Mouse (Mus musculus): Measurements from ENCODE around the gene Ldlrap1. TPM values are rescaled to one million over a fixed set of nuclear protein-coding genes. Genes with fewer than 3 reads are reported as not detected.

Ldlrap1 gene
- total RNA-seq, 2 experiments from 2014 or later, result 4.6 to 4.8 TPM

DNA sequence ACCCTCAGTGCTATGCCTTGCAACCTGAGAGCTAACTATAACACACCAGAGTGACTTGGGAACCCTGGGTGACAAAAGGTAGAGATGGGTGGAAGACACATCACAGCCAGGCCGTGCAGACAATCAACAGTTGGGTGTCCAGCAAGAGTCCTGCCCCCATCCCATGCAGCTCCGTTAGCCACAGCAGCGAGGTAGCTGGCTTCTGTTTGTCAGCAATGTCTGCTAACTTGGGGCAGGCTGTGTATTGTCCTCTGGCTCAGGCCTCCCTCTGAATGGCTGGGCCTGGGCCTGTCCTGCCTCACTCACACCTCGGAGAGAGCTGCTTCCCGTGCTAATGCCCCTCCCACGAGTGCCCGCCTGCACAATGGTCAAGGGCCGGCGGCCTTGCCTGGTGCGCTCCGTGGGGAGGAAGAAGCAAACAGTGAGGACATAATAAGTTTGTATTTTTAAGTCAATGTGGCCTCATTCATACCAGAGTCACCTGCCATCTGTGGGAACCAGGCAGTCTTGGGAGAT, 14.9 kb downstream of the Ldlrap1 start:
- no peak for DNase-seq (ENCODE audit: low spot score in 2 of 2)

- DNase-seq (ENCODE audit: low spot score in 2 of 2), result no peak
Observed at GRCm38 (mm10) chr4:134751682-134752380, 16.0 kb downstream of the Ldlrap1 start.

GRCm38 (mm10) chr4:134750825-134751224, 17.0 kb downstream of the Ldlrap1 start:
- no peak for DNase-seq (ENCODE audit: low spot score in 2 of 2)

DNA sequence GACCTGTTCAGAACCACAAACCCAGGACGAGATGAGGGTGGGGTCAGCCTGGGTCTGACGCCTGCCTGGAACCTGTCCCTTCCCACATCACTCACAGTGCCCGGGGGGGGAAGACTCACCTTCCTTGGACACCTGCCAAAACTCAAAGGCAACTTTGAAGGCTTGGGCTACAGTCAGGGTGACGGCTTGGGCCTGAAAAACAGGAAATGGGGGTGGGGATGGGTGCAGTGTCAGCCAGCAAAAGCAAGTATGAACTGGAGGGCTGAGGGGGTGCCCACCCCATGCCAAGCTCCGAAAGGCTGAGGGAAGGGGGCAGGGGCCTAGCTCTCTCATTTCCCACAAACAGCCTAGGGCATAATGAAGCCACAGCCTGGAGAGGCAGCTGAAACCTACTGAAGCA, 17.6 kb downstream of the Ldlrap1 start:
- DNase-seq (ENCODE audit: low spot score in 2 of 2), result no peak

DNA sequence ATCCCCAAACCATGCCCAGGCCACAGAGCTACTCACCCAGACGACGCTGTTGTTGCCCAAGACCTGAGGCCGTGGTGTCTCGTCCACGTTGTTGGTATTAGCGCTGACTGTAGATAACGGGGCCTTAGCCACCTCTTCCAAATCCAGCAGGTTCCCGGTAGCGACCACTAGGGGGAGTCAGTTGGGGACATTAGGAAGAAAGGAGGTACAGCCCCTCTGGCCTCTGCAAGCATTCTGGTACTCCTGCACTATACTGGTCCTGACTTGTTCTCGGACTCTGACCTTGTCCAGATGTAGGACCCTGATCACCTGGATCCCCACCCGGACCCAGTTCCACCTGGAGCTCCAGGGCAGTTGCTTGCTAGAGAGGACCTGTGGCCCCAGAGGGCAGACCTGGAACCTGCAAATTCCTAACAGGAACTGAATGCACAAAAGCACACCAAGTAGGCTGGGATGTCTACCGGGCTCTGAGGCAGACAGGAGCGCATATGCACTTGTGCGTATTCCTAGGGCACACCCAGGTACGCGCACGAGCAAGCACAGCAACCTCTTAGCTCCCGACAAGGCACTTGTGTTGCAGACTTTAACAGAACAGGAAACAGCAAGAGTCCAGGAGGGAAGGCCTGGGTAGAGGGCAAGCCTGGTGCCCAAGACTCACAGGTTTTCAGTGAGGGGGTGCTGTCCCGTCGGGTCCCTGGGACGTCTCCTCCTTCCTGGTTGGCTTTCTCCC, 18.4 kb downstream of the Ldlrap1 start:
- no peak for DNase-seq (ENCODE audit: low spot score in 2 of 2)

- peak; percentile 38 to 55 for DNase-seq (ENCODE audit: low spot score in 2 of 2)
Observed at GRCm38 (mm10) chr4:134745900-134746661, 21.7 kb downstream of the Ldlrap1 start.

GRCm38 (mm10) chr4:134743881-134744633, 23.8 kb downstream of the Ldlrap1 start:
- DNase-seq (ENCODE audit: low spot score in 2 of 2), result no peak

DNA sequence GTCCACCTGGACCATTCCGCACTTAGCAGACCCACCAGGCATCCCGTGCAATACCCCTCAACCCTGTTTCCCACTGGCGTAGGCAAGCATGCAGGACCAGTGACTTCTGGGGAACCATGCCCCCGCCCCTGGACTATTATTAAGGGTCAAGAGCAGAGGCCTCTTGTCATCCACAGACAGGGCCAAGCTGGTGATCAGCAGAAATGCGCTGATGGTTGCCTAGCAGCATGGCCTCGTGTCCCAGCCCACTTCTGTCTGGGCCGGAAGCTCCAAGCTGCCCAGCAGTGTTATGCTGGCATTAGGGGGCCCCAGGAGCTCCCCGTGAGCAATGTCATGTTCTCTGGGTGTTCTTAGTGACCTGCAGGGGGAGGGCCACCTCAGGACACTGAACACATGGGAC, 25.9 kb downstream of the Ldlrap1 start:
- no peak for DNase-seq (ENCODE audit: low spot score in 2 of 2)

GRCm38 (mm10) chr4:134740186-134740585, 27.6 kb downstream of the Ldlrap1 start:
- DNase-seq (ENCODE audit: low spot score in 2 of 2), result no peak

- no peak for DNase-seq (ENCODE audit: low spot score in 2 of 2)
Observed at GRCm38 (mm10) chr4:134739530-134739929, 28.3 kb downstream of the Ldlrap1 start.

DNA sequence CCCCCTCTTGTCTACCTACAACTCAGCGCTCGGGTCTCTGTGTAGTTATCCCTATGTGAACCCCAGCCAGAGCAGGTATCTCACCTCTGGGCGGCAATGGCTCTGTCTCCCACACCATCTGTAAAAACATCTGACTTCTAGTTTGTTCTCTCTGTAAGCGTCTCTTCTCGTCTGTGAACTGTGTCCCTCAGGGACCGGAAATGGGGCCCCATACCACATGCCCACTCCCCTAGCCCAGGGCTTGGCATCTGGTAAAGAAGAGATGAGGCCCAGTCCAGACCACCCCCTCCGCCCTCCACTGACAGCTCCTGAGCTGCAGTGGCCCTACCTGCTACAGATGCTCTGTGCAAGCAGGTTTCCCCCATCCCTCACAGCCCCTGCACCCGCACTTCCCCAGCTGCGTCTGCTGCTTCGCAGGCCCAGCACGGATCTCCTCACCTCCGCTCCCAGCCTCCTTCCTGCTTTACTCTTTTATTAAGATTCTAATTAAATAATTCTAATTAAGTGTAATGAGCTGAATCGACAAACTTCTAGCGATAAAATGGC, 30.4 kb downstream of the Ldlrap1 start:
- DNase-seq (ENCODE audit: low spot score in 2 of 2), result no peak

DNA sequence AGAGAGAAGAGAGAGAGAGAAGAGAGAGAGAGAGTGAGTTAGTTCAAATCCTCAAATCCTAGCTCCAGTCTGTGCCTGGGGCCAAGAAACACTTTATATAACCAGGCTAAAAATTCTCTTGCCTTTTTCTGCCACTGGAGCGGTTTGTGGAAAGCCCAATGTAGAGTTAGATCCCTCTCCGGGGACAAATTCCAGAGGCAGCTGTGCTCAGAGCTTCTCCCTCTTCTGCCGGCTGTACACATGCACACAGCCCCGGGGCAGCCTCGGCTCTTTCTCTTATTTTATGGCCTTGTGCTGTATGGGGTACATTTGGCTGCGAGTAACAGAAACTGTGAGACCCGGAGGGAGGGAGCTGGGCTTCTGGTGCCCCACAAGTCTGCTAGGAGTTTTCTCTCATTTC, 31.7 kb downstream of the Ldlrap1 start:
- no peak for DNase-seq (ENCODE audit: low spot score in 2 of 2)

DNA sequence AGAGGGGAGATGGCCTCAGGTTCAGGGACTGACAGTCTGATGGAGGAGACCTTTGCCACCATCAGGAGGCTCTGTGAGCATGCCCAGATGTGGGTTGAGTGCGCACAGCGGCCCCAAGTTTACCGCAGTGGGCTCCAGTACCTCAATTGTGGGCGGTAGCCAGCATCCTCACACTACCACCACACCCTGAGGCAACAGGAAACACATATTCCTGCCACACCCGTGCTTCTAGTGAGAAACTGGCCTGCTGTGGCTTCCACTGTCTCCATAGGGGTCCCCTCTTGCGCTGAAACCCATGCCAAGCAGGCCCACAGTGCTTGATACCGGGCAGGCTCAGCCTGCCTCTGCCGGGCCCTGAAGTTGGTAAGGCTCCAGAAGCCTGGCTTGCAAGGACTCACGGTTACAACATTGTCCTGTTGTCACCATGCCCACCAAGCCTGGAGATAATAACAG, 33.2 kb downstream of the Ldlrap1 start:
- DNase-seq (ENCODE audit: low spot score in 2 of 2), result no peak

GRCm38 (mm10) chr4:134734038-134734628, 33.7 kb downstream of the Ldlrap1 start:
- DNase-seq (ENCODE audit: low spot score in 2 of 2), result no peak

- DNase-seq (ENCODE audit: low spot score in 2 of 2), result no peak
Observed at GRCm38 (mm10) chr4:134733371-134733770, 34.5 kb downstream of the Ldlrap1 start.

- no peak for DNase-seq (ENCODE audit: low spot score in 2 of 2)
Observed at GRCm38 (mm10) chr4:134730106-134730505, 37.7 kb downstream of the Ldlrap1 start.

- no peak for DNase-seq (ENCODE audit: low spot score in 2 of 2)
Observed at GRCm38 (mm10) chr4:134725735-134726345, 42.0 kb downstream of the Ldlrap1 start.

- DNase-seq (ENCODE audit: low spot score in 2 of 2), result no peak
Observed at GRCm38 (mm10) chr4:134724974-134725373, 42.9 kb downstream of the Ldlrap1 start.

GRCm38 (mm10) chr4:134723251-134723650, 44.6 kb downstream of the Ldlrap1 start:
- DNase-seq (ENCODE audit: low spot score in 2 of 2), result no peak

DNA sequence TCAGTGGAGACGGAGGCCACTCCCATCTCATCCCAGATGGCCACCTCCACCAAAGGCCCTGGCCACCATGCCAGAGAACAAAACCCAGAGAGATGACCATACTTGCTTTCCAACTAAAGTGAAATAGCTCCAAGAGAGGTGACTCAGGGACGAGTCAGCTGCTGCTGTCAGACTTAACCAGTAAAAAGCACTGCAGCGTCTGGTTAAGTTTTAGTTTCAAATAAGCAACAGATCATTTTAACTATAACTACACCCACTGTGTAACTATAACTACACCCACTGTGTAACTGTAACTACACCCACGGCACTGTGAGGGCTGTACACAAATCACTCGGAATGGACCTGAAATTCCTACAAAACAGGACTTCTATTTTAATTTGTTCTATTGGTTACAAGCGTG, 46.7 kb downstream of the Ldlrap1 start:
- no peak for DNase-seq (ENCODE audit: low spot score in 2 of 2)
